Mouse (Mus musculus) lung, postnatal 0 days (tissue): ENCODE results near the gene Snph.

Experiments used
- CTCF ChIP-seq: IDR thresholded peaks from 2 replicates; pipeline ENCODE4 v1.5.1; 2016; ENCODE audit warnings: antibody characterized with exemption, mild to moderate bottlenecking
- EP300 ChIP-seq: IDR thresholded peaks from 2 replicates; pipeline ENCODE4 v1.6.1; 2016; ENCODE audit warnings: antibody characterized with exemption, mild to moderate bottlenecking, control low read depth

- no peak for TF ChIP-seq CTCF
- TF ChIP-seq EP300: no peak
Measured at GRCm38 (mm10) chr2:151632982-151633381, 589 bp upstream of the Snph start.
